Comparison of ENCODE assay signal across 8 mouse cellular contexts in the genomic region with DNA sequence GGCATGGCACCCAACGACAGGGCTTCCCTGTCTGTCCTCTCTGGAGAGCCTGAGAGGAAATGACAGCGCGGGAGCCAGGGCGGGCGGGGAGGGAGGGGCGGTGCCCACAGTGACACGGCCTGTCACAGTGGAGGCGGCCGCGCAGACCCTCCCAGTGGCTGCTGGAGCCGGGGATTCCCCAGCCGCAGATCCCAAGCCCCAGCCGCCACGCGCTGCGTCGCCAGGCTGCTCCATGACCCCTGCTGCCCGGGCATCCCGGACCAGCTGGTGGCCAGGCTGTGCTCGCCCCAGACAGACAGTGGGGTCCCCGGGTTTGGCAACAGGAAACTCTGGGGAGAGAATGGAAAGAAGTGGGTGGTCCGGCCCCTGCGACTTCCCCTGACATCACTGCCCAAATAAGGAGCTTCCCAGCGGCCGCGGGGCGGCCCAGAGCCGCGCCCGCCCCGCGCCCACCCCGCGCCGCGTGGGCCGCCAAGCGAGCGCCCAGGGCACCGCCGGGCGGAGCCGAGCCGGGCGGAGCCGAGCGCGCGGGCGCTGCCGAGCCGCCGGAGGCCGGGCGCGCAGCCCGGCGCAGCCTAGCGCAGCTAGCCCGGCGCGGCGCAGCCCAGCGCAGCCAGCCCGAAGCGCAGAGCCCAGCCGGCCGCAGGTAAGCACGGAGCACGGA. TPM values are rescaled to one million over a fixed set of nuclear protein-coding genes. Genes with fewer than 3 reads are reported as not detected.
DNase-seq lines count a peak whose midpoint lies in the region; ATAC-seq and TF ChIP-seq lines count a peak whose summit lies in the region.

No protein-coding gene starts in this region.

- no peak for TF ChIP-seq RAD21 in CH12.LX (IDR thresholded peaks at IDR 0.05; ENCODE audit: low read depth, low read length)

- no peak for TF ChIP-seq EP300 in CH12.LX (IDR thresholded peaks at IDR 0.05; ENCODE audit: low read length)

- H3K27me3 ChIP-seq in CH12.LX (replicated peaks), result no peaks in the 10 kb centered on the region
- H3K27me3 ChIP-seq in forebrain, embryonic 16.5 days (replicated peaks; ENCODE audit: control insufficient read depth, insufficient read depth, low read length), result peaks cover 12% of the 10 kb centered on the region
- no peaks in the 10 kb centered on the region for H3K27me3 ChIP-seq in thymus, adult 2 months (ENCODE audit: control insufficient read depth, insufficient read depth, low read length)

- peak overlapping the region; percentile 22 for H3K4me2 ChIP-seq in CH12.LX (ENCODE audit: insufficient read depth, low read depth, poor library complexity, severe bottlenecking)
- peak overlapping the region; percentile 86 for H3K4me2 ChIP-seq in forebrain, embryonic 16.5 days (ENCODE audit: low read length)

- H3K9me3 ChIP-seq in CH12.LX (replicated peaks; ENCODE audit: low read length), result no peaks in the 10 kb centered on the region
- no peaks in the 10 kb centered on the region for H3K9me3 ChIP-seq in forebrain, embryonic 16.5 days (ENCODE audit: control insufficient read depth, low read length)

- H3K79me2 ChIP-seq in CH12.LX (replicated peaks; ENCODE audit: control insufficient read depth, extremely low read depth, insufficient read depth, poor library complexity, severe bottlenecking), result peaks cover 38% of the 10 kb centered on the region

- peak overlapping the region; percentile 67 to 80 (median 79) for H3K4me3 ChIP-seq in CH12.LX (replicated peaks in 1 of 3; ENCODE audit: low read depth in 2 of 3, low read length in 2 of 3, poor library complexity in 1 of 3)
- H3K4me3 ChIP-seq in forebrain, embryonic 16.5 days (replicated peaks; ENCODE audit: low read length), result peak overlapping the region; percentile 61
- H3K4me3 ChIP-seq in lung, adult 2 months (replicated peaks; ENCODE audit: extremely low read depth, low read depth, low read length), result peak overlapping the region; percentile 71
- peak overlapping the region; percentile 81 for H3K4me3 ChIP-seq in olfactory bulb, adult 2 months (ENCODE audit: insufficient read depth, low read depth, low read length)
- H3K4me3 ChIP-seq in thymus, adult 2 months (ENCODE audit: control insufficient read depth, insufficient read depth, low read length), result peak overlapping the region; percentile 66

- WGBS in forebrain, embryonic 16.5 days, result under 1% methylated on average over 66 of the region's 70 CpGs
- WGBS in lung, adult 2 months, result 4% methylated on average over 63 of the region's 70 CpGs
- WGBS in olfactory bulb, adult 2 months, result 15% methylated on average over 70 of the region's 70 CpGs
- 13% methylated on average over 69 of the region's 70 CpGs for WGBS in thymus, adult 2 months

- dilution Hi-C loops in CH12.LX (cut with MboI; ENCODE audit: extremely low pct_ligation_motif_present, extremely low pct_unique_long_range_greater_than_20kb, low sequenced_read_pairs), result no loop called here

- peaks cover 34 to 68% of the 10 kb centered on the region in 2 experiments for H3K4me1 ChIP-seq in CH12.LX (ENCODE audit: control insufficient read depth in 1 of 2, insufficient read depth in 2 of 2)
- peaks cover 37% of the 10 kb centered on the region for H3K4me1 ChIP-seq in forebrain, embryonic 16.5 days (replicated peaks; ENCODE audit: control insufficient read depth, insufficient read depth, low read length)
- H3K4me1 ChIP-seq in lung, adult 2 months (ENCODE audit: control insufficient read depth, insufficient read depth, low read length), result peaks cover 9% of the 10 kb centered on the region; the same call in 1 of the 2 replicates
- peaks cover 40% of the 10 kb centered on the region for H3K4me1 ChIP-seq in olfactory bulb, adult 2 months (ENCODE audit: control insufficient read depth, insufficient read depth, low read length)
- peaks cover 53% of the 10 kb centered on the region for H3K4me1 ChIP-seq in thymus, adult 2 months (replicated peaks; ENCODE audit: control insufficient read depth, insufficient read depth, low read length)

- peaks cover 0 to 21% of the 10 kb centered on the region in 2 experiments for H3K36me3 ChIP-seq in CH12.LX (replicated peaks in 1 of 2; ENCODE audit: control insufficient read depth in 1 of 2, insufficient read depth in 1 of 2, low read length in 1 of 2)
- no peaks in the 10 kb centered on the region for H3K36me3 ChIP-seq in forebrain, embryonic 16.5 days (ENCODE audit: control insufficient read depth, insufficient read depth)
- no peaks in the 10 kb centered on the region for H3K36me3 ChIP-seq in thymus, adult 2 months (ENCODE audit: control insufficient read depth, insufficient read depth, low read length)

- H3K9ac ChIP-seq in CH12.LX (ENCODE audit: insufficient read depth, low read depth), result peak overlapping the region; percentile 60
- peak overlapping the region; percentile 64 for H3K9ac ChIP-seq in forebrain, embryonic 16.5 days (replicated peaks; ENCODE audit: low read depth, low read length)

- H3K27ac ChIP-seq in CH12.LX (ENCODE audit: insufficient read depth, low read depth), result peak overlapping the region; percentile 37; the same call in 1 of the 2 replicates
- H3K27ac ChIP-seq in forebrain, embryonic 16.5 days (ENCODE audit: low read length), result peak overlapping the region; percentile 81
- H3K27ac ChIP-seq in olfactory bulb, adult 2 months (ENCODE audit: insufficient read depth, low read depth, low read length), result peak overlapping the region; percentile 70
- H3K27ac ChIP-seq in thymus, adult 2 months (ENCODE audit: control insufficient read depth, insufficient read depth, low read length), result no peak overlapping the region; the same call in 1 of the 2 replicates

- in situ Hi-C loops in CH12.LX (cut with MboI; ENCODE audit: low pct_ligation_motif_present, low pct_unique_long_range_greater_than_20kb, low sequenced_read_pairs), result loop anchor here (5.0 kb wide), 1 partner anchor 55 kb away; no protein-coding TSS in a partner anchor

- no peak for TF ChIP-seq CTCF in CH12.LX (conservative IDR thresholded peaks at IDR 0.05 in 1 of 2, IDR thresholded peaks at IDR 0.05 in 1 of 2; ENCODE audit: low read depth in 2 of 2, low read length in 2 of 2)
- no peak for TF ChIP-seq CTCF in lung, adult 2 months (IDR thresholded peaks at IDR 0.05; ENCODE audit: insufficient read depth, low read length)
- no peak for TF ChIP-seq CTCF in olfactory bulb, adult 2 months (IDR thresholded peaks at IDR 0.05; ENCODE audit: insufficient read depth, low read depth, low read length)
- TF ChIP-seq CTCF in thymus, adult 2 months (IDR thresholded peaks at IDR 0.05; ENCODE audit: borderline replicate concordance, control insufficient read depth, extremely low read depth, insufficient read depth, low read length, poor library complexity), result no peak

- DNase-seq in CH12.LX (ENCODE audit: extremely low read depth), result no peak
- peak; percentile 53 to 57 for DNase-seq in layer of hippocampus, adult 8-10 months (ENCODE audit: low spot score in 2 of 2)
- peak; percentile 61 for DNase-seq in lung, adult 2 months
- DNase-seq in thymus, adult 2 months, result peak; percentile 76

- TF ChIP-seq POLR2A in CH12.LX (IDR thresholded peaks at IDR 0.05; ENCODE audit: low read depth, low read length), result 0 out of 2 replicates have a peak, but pooled peaks have one; percentile 28
- 0 out of 2 replicates have a peak, but pooled peaks have one; percentile 6 for TF ChIP-seq POLR2A in lung, adult 2 months (IDR thresholded peaks at IDR 0.05; ENCODE audit: borderline replicate concordance, extremely low read depth, low read depth, low read length)
- no peak for TF ChIP-seq POLR2A in olfactory bulb, adult 2 months (IDR thresholded peaks at IDR 0.05; ENCODE audit: insufficient read depth, low read depth, low read length)
- TF ChIP-seq POLR2A in thymus, adult 2 months (IDR thresholded peaks at IDR 0.05; ENCODE audit: control insufficient read depth, extremely low read depth, insufficient read depth, low read length, poor library complexity), result no peak

- peak; percentile 59; the same call in 1 of the 2 replicates for ATAC-seq in cerebellum, adult (ENCODE audit: insufficient number of reproducible peaks, low FRiP score, low TSS enrichment)
- ATAC-seq in forebrain, embryonic 16.5 days, result peak; percentile 84
- ATAC-seq in hematopoietic stem cell, adult 5-6 weeks (replicated peaks in 1 of 2; ENCODE audit: insufficient read depth in 1 of 2, low FRiP score in 2 of 2, low TSS enrichment in 1 of 2, low read depth in 1 of 2, poor library complexity in 2 of 2, severe bottlenecking in 2 of 2), result peak; percentile 40 to 65; a peak in 3 of 4 replicates

TF ChIP-seq in CH12.LX, 34 proteins besides CTCF, POLR2A, EP300 and RAD21:
- TF ChIP-seq TCF12 (IDR thresholded peaks at IDR 0.05; ENCODE audit: low read depth, low read length) (0 out of 2 replicates have a peak, but pooled peaks have one; percentile 25), MXI1 (IDR thresholded peaks at IDR 0.05; ENCODE audit: low read depth, low read length) (0 out of 2 replicates have a peak, but pooled peaks have one; percentile 25), ZNF384 (IDR thresholded peaks at IDR 0.05; ENCODE audit: low read depth, low read length) (no peak), ZMIZ1 (IDR thresholded peaks at IDR 0.05; ENCODE audit: low read depth, low read length) (peak; percentile 35; the same call in 1 of the 2 replicates), KAT2A (IDR thresholded peaks at IDR 0.05; ENCODE audit: insufficient replicate concordance, low read length) (no peak), MEF2A (IDR thresholded peaks at IDR 0.05; ENCODE audit: borderline replicate concordance, low read depth, low read length) (peak; percentile 42), IRF4 (IDR thresholded peaks at IDR 0.05; ENCODE audit: low read depth, low read length) (0 out of 2 replicates have a peak, but pooled peaks have one; percentile 4), UBTF (IDR thresholded peaks at IDR 0.05; ENCODE audit: low read depth, low read length) (no peak), CHD2 (IDR thresholded peaks at IDR 0.05; ENCODE audit: low read length) (0 out of 2 replicates have a peak, but pooled peaks have one; percentile 47), SIN3A (IDR thresholded peaks at IDR 0.05; ENCODE audit: low read length) (0 out of 2 replicates have a peak, but pooled peaks have one; percentile 52)
TF ChIP-seq in CH12.LX: peak in this region for 7.

RNA-seq across cellular contexts. Expression of gene AL607142.1, which starts 32.3 kb away (rescaled TPM):
- total RNA-seq in CH12.LX (2012; rRNA removed) (not detected in 2 replicates), CH12.LX (2014; rRNA removed) (not detected in 2 replicates)
- 22.0 TPM in 1 of 2 replicates, not detected in the other for polyA plus RNA-seq in CH12.LX (2012; ENCODE audit: insufficient read length, low read depth)
- not detected in 2 replicates for polyA plus RNA-seq in forebrain, embryonic 16.5 days (2015; fragmentation: Nextera tagmentation; extraction: Ambion mirVana)
- not detected in 2 replicates for total RNA-seq in hematopoietic stem cell, adult 5-6 weeks (2017)
- total RNA-seq in layer of hippocampus, adult 8-10 months (2022), result not detected
- polyA plus RNA-seq in lung, adult 2 months (2012; rRNA removed), result not detected in 2 replicates
- polyA plus RNA-seq in olfactory bulb, adult 2 months (2012; ENCODE audit: insufficient read depth, insufficient read length, low replicate concordance, missing spikeins), result not detected in 2 replicates
- polyA plus RNA-seq in thymus, adult 2 months (2012; rRNA removed), result not detected in 2 replicates

Comparison
In these comparisons a context has a peak if more than half of its experiments do, and no peak if none do; other contexts are left out.
1. POLR2A ChIP-seq: peak in CH12.LX (single experiment) and lung, adult 2 months (single experiment); none in olfactory bulb, adult 2 months (single experiment) and thymus, adult 2 months (single experiment).
2. Peak in every context shown above with its lines, with median percentiles within 50 percentile points of each other: H3K4me3 ChIP-seq and ATAC-seq.